Mouse (Mus musculus) erythroblast, embryonic 14.5 days (primary cell): ENCODE measurements at regions not wholly inside any gene's neighbourhood (a gene's known extent, or its start where the extent isn't known, plus 50 kb on each side); places are given as distances from the start of the nearest gene placed in this dataset.

Source experiments
- H3K27me3 ChIP-seq: 2 replicates; pipeline ENCODE4 v1.6.1; 2012; ENCODE audit warnings: inconsistent platforms; ENCODE audit not compliant: control insufficient read depth
- H3K36me3 ChIP-seq: 2 replicates; pipeline ENCODE4 v1.6.1; 2012; ENCODE audit warnings: mild to moderate bottlenecking, inconsistent platforms; ENCODE audit not compliant: control insufficient read depth
- H3K4me1 ChIP-seq: 2 replicates; pipeline ENCODE4 v1.6.1; 2012; ENCODE audit warnings: inconsistent platforms; ENCODE audit not compliant: control insufficient read depth
- H3K4me3 ChIP-seq: replicated peaks from 2 replicates; pipeline ENCODE3; 2012; ENCODE audit warnings: moderate library complexity, mild to moderate bottlenecking, inconsistent platforms
- H3K9me3 ChIP-seq: 2 replicates; pipeline ENCODE4 v1.6.1; 2012; ENCODE audit warnings: low read length, inconsistent platforms, mixed read lengths; ENCODE audit not compliant: control insufficient read depth
- GATA1 ChIP-seq: IDR thresholded peaks from 2 replicates; pipeline ENCODE4 v1.6.1; 2012; ENCODE audit warnings: low read length, inconsistent platforms, mixed read lengths
- TAL1 ChIP-seq: IDR thresholded peaks from 3 replicates; pipeline ENCODE4 v1.6.1; 2012; ENCODE audit warnings: low read length, inconsistent platforms, mixed read lengths

GRCm38 (mm10) chr14:46670221-46671046 is 89.9 kb upstream of the Cdkn3 start:
- Histone ChIP-seq H3K4me3 (no peak overlapping the region), H3K4me1 (no peaks in the 10 kb centered on the region), H3K36me3 (no peaks in the 10 kb centered on the region), H3K9me3 (peaks cover 4% of the 10 kb centered on the region; the same call in 1 of the 2 replicates), H3K27me3 (no peaks in the 10 kb centered on the region)
- no peak for TF ChIP-seq GATA1
- TF ChIP-seq TAL1 = no peak

- TF ChIP-seq GATA1 (no peak), TAL1 (no peak)
- no peak overlapping the region for H3K4me3 ChIP-seq
These were observed 92.1 kb upstream of the Cdkn3 start for GRCm38 (mm10) chr14:46668275-46668674.

GRCm38 (mm10) chr14:46664305-46664704 is 96.0 kb upstream of the Cdkn3 start:
- Histone ChIP-seq H3K4me1 (no peaks in the 10 kb centered on the region), H3K9me3 (no peaks in the 10 kb centered on the region), H3K27me3 (no peaks in the 10 kb centered on the region), H3K36me3 (no peaks in the 10 kb centered on the region), H3K4me3 (no peak overlapping the region)
- no peak for TF ChIP-seq TAL1
- TF ChIP-seq GATA1 = no peak

More at GRCm38 (mm10) chr14:46668275-46668674, 92.1 kb upstream of the Cdkn3 start:
- Histone ChIP-seq H3K4me1 (no peaks in the 10 kb centered on the region), H3K27me3 (no peaks in the 10 kb centered on the region), H3K9me3 (peaks cover 4% of the 10 kb centered on the region; the same call in 1 of the 2 replicates), H3K36me3 (no peaks in the 10 kb centered on the region)

GRCm38 (mm10) chr14:46663529-46663928 is 96.8 kb upstream of the Cdkn3 start:
- Histone ChIP-seq H3K4me3 (no peak overlapping the region), H3K36me3 (no peaks in the 10 kb centered on the region), H3K4me1 (no peaks in the 10 kb centered on the region), H3K9me3 (no peaks in the 10 kb centered on the region), H3K27me3 (no peaks in the 10 kb centered on the region)
- no peak for TF ChIP-seq TAL1
- TF ChIP-seq GATA1 = no peak

- H3K27me3 ChIP-seq = no peaks in the 10 kb centered on the region
- TF ChIP-seq TAL1 (no peak), GATA1 (no peak)
- H3K9me3 ChIP-seq = no peaks in the 10 kb centered on the region
- no peaks in the 10 kb centered on the region for H3K4me1 ChIP-seq
- H3K36me3 ChIP-seq = no peaks in the 10 kb centered on the region
- no peak overlapping the region for H3K4me3 ChIP-seq
These were observed 98.4 kb upstream of the Cdkn3 start for GRCm38 (mm10) chr14:46661792-46662545.

GRCm38 (mm10) chr14:46661118-46661791 is 99.1 kb upstream of the Cdkn3 start:
- H3K36me3 ChIP-seq = no peaks in the 10 kb centered on the region
- no peaks in the 10 kb centered on the region for H3K9me3 ChIP-seq
- TF ChIP-seq GATA1 = no peak
- no peak for TF ChIP-seq TAL1
- no peak overlapping the region for H3K4me3 ChIP-seq
- H3K27me3 ChIP-seq = no peaks in the 10 kb centered on the region
- no peaks in the 10 kb centered on the region for H3K4me1 ChIP-seq

GRCm38 (mm10) chr14:46659365-46659764 is 101.0 kb upstream of the Cdkn3 start:
- no peaks in the 10 kb centered on the region for H3K27me3 ChIP-seq

GRCm38 (mm10) chr14:46656249-46656648 is 104.1 kb upstream of the Cdkn3 start:
- H3K27me3 ChIP-seq = no peaks in the 10 kb centered on the region
- no peaks in the 10 kb centered on the region for H3K36me3 ChIP-seq
- H3K9me3 ChIP-seq = no peaks in the 10 kb centered on the region
- TF ChIP-seq GATA1 (no peak), TAL1 (no peak)
- H3K4me1 ChIP-seq = no peaks in the 10 kb centered on the region
- H3K4me3 ChIP-seq = no peak overlapping the region

More at GRCm38 (mm10) chr14:46659365-46659764, 101.0 kb upstream of the Cdkn3 start:
- Histone ChIP-seq H3K36me3 (no peaks in the 10 kb centered on the region), H3K4me1 (no peaks in the 10 kb centered on the region), H3K9me3 (no peaks in the 10 kb centered on the region), H3K4me3 (no peak overlapping the region)
- TF ChIP-seq TAL1 = no peak
- no peak for TF ChIP-seq GATA1

GRCm38 (mm10) chr14:46647319-46647974 is 112.9 kb upstream of the Cdkn3 start:
- Histone ChIP-seq H3K9me3 (no peaks in the 10 kb centered on the region), H3K4me1 (no peaks in the 10 kb centered on the region), H3K4me3 (no peak overlapping the region), H3K27me3 (no peaks in the 10 kb centered on the region), H3K36me3 (no peaks in the 10 kb centered on the region)
- no peak for TF ChIP-seq TAL1
- TF ChIP-seq GATA1 = no peak
